Mouse (Mus musculus): ENCODE measurements around the gene Rgs11. TPM values are rescaled to one million over a fixed set of nuclear protein-coding genes. Genes with fewer than 3 reads are reported as not detected.

Gene Rgs11
- 1.2 and 2.5 TPM in 2 replicates for polyA plus RNA-seq (2012; rRNA removed)

DNA sequence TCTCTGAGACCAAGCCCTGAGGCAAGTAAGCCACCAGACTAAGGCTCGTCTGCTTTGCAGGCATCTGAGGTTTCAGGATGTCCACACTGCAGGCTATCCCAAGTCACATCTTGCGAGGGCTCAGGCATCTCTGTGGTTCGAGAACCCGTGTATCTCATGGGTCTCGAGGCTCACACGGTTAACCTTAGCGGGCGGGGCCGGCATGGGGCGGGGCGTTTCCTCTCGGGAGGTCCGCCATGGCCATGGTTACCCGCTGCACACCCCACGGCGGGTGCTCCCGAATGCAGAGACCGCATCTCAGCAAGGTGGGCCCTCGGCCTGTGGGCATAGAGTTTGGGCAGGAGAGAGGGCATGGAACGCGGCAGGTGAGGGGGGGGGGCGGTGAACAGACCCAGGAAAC is at the start of gene Rgs11:
Gene Rgs11 (plus strand): TSS at position 215 of the 400 bp plus-strand sequence.

DNA sequence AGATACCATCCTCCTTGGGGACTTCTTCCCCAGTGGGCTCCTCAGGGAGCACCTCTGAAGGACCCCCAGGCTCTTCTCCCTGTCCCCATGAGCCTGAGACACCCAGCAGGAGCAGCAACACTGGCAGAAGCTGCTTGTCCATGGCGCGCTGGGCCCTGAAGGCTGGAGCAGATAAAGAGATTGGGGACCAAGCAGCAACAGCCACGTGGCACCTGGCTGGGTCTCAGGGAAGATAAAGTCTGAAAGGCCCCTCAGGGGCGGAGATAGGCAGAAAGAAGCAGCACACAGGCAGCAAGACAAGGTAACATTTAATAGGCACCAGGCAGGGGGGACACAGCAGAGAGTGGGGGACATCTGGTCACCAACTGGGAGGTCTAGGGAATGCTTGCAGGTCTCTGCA is 3.9 kb upstream of the Rgs11 start, which contains the start of gene Pdia2:
Gene Pdia2 (minus strand): TSS at position 196 of the 400 bp plus-strand sequence.

DNA sequence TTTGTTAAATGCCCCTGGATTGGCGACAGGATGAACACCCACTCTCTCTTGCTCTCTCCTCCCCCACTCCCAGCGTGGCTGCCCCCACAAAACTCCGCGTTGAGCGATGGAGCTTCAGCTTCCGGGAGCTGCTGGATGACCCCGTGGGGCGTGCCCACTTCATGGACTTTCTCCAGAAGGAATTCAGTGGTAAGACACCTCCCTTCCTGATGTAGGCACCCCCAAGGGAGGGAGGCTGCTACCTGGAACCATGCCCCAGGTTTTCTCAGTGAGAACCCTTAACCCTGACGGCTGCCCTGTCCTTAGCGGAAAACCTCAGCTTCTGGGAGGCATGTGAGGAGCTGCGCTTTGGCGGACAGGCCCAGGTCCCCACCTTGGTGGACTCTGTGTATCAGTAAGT is 4.9 kb downstream of the Rgs11 start, which contains the start of gene Arhgdig:
Gene Arhgdig (minus strand): TSS at position 101 of the 400 bp plus-strand sequence.

DNA sequence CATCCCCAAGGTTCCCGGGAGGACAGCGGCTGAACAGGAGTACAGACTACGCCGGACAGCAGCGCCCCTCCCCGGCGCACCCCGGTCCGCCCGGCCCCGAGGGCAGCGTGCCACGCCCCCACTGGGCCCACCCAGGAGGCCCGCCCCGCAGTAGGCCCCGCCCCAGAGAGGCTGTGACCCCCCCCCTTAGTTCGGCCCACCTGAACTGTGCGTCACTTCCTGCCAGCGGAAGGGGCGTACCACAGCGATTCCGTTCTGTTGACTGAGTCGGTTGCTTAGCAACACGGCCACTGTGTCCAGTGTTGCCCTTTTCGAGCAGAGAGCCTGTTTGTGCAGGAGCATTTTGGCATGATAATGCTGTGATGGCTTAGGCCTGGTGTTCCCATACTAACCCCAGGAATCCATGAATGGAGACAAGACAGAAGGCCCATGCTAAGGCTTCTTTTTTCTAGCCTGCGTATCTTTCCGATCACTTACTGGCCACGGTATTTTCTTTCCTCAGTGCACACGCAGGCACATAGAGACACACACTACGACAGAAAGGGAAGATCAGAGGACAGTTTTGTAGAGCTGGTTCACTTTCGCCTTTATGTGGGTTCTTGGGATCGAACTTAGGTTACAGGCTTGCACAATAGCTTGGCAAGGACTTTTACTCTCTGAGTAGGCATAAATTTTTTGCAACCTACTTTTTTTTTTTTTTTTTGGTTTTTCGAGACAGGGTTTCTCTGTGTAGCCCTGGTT is 41.5 kb downstream of the Rgs11 start, which contains the start of gene Fam234a:
Gene Fam234a (minus strand): TSS at position 142 of the 741 bp plus-strand sequence.

DNA sequence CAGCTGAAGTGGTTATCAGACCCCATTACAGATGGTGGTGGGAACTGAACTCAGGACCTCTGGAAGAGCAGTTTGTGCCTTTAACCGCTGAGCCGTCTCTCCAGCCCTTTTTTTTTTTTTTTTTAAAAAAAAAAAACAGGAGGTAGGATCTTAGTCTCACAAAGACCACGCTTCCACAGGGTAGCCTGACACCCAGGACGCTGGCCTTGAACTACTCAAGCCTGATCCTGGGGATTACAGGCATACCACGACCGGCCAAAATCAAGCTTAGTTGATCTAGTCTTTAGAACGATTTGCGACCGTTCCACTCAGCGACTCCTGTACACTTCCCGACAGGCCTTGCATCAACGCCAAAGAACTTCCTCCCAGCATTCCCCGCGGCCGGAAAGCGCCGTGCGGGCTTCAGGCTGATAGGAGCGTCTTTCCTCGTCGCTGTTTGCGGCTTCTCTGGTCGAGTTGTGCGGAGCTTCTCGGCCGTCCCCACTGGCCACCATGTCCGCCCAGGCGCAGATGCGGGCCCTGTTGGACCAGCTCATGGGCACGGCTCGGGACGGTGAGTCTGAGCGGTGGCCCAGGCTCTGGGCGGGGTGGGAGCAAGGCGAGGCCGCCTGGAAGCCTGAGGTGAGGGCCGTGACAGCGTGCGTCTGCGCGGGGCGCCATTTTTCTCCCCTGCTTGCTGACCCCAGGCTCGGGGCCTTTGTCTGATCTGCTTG is 49.9 kb downstream of the Rgs11 start, which contains the start of gene Luc7l:
Gene Luc7l (plus strand): TSS at position 358 of the 713 bp plus-strand sequence.

Other genes starting within 250 kb of the Rgs11 start
- 30.1 and 36.6 TPM in 2 replicates for gene Capn15, start 217.2 kb upstream of the Rgs11 start, polyA plus RNA-seq (2012; rRNA removed)
- gene Rab11fip3, start 133.4 kb upstream of the Rgs11 start, polyA plus RNA-seq (2012; rRNA removed), result 49.1 and 66.0 TPM in 2 replicates
- 19.8 and 26.5 TPM in 2 replicates for gene Decr2, start 112.6 kb upstream of the Rgs11 start, polyA plus RNA-seq (2012; rRNA removed)
- gene Nme4, start 107.3 kb upstream of the Rgs11 start, polyA plus RNA-seq (2012; rRNA removed), result 77.4 and 109 TPM in 2 replicates
- 3.2 and 4.4 TPM in 2 replicates for gene Tmem8, start 89.7 kb upstream of the Rgs11 start, polyA plus RNA-seq (2012; rRNA removed)
- 110 and 143 TPM in 2 replicates for gene Mrpl28, start 79.5 kb upstream of the Rgs11 start, polyA plus RNA-seq (2012; rRNA removed)
- gene Axin1, start 64.3 kb upstream of the Rgs11 start, polyA plus RNA-seq (2012; rRNA removed), result 36.2 and 73.6 TPM in 2 replicates
- 1.3 and 3.9 TPM in 2 replicates for gene Pdia2, start 3.9 kb upstream of the Rgs11 start, polyA plus RNA-seq (2012; rRNA removed)
- 5.5 and 6.3 TPM in 2 replicates for gene Arhgdig, start 4.8 kb downstream of the Rgs11 start, polyA plus RNA-seq (2012; rRNA removed)
- gene Fam234a, start 41.3 kb downstream of the Rgs11 start, polyA plus RNA-seq (2012; rRNA removed), result 19.3 and 22.1 TPM in 2 replicates
- gene Luc7l, start 49.9 kb downstream of the Rgs11 start, polyA plus RNA-seq (2012; rRNA removed), result 125 and 177 TPM in 2 replicates
- 1.7 and 2.2 TPM in 2 replicates for gene Neurl1b, start 211.9 kb downstream of the Rgs11 start, polyA plus RNA-seq (2012; rRNA removed)